Mouse (Mus musculus) fibroblast of lung, adult 2 months (primary cell): ENCODE results near the gene Serpina3b.
A peak's percentile ranks its signal among the peaks of the same experiment; 100 is the strongest.

Experiments used
- DNase-seq: peaks from one replicate; pipeline ENCODE4 v3.0.0-alpha.2; 2011; ENCODE audit warnings: low read depth

Serpina3b gene

DNA sequence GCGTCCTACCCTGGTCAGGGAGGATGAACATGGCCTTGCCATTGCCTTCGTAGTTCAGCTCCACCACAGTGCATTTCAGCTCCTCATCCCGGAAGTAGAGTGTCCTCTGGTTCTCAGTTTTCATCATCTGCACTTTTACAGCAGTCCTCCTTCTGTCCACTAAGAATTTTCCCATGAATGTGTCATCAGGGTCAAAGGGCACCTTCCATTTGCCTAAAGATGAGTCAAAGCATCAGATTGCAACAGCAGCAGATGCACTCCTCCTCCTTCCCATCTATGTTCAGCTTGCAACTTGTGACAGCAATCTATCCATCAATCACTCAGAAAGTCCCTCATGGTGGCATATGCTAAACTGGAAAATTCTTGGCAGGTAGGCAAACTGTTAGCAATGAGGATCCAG, 47.8 kb downstream of the Serpina3b start:
- DNase-seq: no peak

DNA sequence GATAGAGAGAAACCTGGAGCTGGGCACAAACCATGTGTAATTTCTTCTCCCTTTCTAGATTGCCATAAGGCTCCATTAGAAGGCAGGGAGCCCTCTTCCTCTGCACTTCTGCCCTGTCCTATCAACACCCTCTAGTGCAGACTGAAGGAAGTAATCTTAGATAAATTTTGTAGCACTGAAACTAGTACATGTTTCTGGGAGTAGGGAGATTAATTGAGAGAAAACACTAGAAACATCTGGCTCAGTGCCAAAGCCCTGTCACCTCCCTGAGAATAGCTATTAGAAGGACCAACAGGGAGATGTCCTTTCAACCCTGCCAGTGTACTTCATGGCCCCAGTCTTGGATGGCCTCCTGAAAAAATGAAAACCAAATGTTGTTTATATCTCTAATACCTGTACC, 50.8 kb downstream of the Serpina3b start:
- no peak for DNase-seq

DNA sequence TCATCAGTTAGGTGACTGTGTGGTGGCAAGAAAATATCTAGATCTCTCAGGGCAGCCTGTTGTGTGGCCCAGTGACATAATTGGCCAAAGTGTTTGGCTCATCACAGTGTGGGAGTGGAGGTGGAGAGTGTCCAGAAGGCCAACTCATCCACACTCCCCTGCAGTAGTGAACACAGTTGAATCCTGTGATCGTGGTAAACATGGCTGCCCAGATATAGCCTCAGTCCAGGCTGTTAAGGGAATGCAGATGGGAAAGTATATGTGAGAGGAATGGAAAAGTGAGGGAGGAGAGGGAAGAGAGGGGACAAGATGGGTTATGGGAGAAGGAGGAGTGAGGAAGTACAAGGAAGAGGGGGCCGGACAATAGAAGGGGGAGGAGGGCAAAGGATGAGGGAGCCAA, 51.2 kb downstream of the Serpina3b start:
- DNase-seq: no peak

DNA sequence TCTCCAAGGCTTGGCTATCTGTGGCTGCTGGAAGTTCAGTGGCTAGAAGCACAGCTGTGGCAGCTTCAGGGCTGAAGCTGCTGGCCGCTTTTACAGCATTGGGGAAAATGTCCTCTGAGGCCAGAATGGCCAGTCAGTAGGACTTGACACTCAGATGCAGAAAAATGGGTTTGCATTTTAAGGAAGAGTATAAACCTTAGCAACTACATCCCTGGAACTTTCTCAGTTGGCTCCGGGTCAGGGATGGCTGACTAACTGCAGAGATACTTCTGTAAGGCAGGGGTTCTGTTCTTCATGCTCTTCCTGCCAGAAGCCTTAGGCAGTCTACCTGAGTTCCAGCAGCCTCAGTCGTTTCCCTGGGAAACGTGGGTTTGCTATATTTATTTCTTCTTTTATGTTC, 57.2 kb downstream of the Serpina3b start:
- DNase-seq: no peak

DNA sequence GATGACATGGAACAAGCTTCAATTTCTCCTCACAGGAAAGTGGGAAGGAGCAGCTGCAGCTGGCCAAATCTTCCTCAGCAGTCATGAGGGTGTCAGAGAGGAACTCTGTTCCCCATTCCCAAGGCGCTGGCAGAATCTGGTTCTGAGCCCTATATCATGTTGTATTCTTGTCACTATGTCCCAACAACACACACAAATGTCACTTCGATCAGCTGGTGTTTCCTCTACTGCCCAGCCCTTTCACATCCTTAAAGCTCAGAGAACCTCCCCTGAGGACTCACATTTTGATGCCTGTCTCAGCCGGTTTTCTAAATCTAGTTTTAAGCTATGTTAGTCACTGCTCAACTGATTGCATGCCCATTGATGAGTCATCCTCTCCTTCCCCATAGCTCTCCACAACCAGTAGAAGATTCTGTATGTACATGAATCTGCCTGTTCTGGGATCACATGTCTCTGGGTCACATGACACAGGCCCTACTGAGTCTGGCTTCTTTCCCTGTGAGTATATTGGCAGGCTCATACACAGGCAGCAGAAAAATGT, 58.3 kb downstream of the Serpina3b start:
- DNase-seq: peak; percentile 45
